8 mouse cellular contexts compared by ENCODE assay signal in the genomic region with DNA sequence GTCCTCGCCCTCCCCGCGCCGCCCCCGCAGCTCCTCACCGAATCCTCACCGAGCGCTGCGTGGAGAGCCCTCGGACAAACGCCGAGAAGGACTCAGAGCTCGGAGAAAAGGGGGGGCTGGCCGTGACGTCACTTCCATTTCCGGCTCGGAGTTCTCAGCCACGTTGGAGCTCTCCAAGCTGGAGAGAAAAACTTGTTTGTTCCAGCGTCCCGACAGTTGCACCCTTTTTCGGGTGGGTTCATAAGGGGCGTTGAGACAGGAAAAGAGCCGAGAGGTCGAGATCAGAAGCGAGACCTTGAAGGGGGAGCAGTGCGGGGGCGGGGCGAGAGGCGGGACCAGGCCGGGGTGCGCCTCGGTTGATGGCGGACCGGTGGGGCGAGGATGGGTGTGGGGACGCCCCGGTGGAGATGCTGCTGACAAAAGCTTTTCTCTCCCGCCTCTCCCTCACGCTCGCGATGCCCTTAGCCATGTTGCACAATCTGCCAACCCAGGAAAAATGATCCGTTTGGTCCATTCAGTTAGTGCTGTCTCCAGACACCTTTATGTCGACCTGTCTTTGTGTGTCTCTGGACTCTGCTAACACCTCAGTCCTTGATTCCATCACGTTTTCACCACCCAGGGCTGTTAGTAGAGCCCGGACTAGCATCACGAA. TPM values are rescaled to one million over a fixed set of nuclear protein-coding genes. Genes with fewer than 3 reads are reported as not detected.
DNase-seq lines count a peak whose midpoint lies in the region; ATAC-seq lines count a peak whose summit lies in the region.

TSS of gene Zfp266 (minus strand) at position 112 of the 652 bp plus-strand sequence.

- peaks cover 2% of the 10 kb centered on the region; the same call in 1 of the 2 replicates for H3K27me3 ChIP-seq in erythroblast, embryonic 14.5 days (ENCODE audit: control insufficient read depth)
- no peaks in the 10 kb centered on the region for H3K27me3 ChIP-seq in heart, embryonic 12.5 days (replicated peaks)
- no peaks in the 10 kb centered on the region for H3K27me3 ChIP-seq in kidney, embryonic 16.5 days (ENCODE audit: insufficient read depth, low read length)

- no peaks in the 10 kb centered on the region for H3K9me3 ChIP-seq in erythroblast, embryonic 14.5 days (ENCODE audit: control insufficient read depth, low read length)
- H3K9me3 ChIP-seq in heart, embryonic 12.5 days (replicated peaks): no peaks in the 10 kb centered on the region
- no peaks in the 10 kb centered on the region for H3K9me3 ChIP-seq in kidney, embryonic 16.5 days (ENCODE audit: low read length)

- peak within 1 kb of the TSS; percentile 97 for H3K27ac ChIP-seq in heart, embryonic 12.5 days (ENCODE audit: poor library complexity, severe bottlenecking)
- H3K27ac ChIP-seq in kidney, embryonic 16.5 days (ENCODE audit: low read length): peak within 1 kb of the TSS; percentile 99

- peak; percentile 91 for DNase-seq in CD4-positive helper T cell, adult 2 months (ENCODE audit: low read depth, low spot score)
- DNase-seq in brain, embryonic 18.5 days (ENCODE audit: low read depth, low spot score): peak; percentile 80
- peak; percentile 90 for DNase-seq in liver
- DNase-seq in monocyte, adult 2 months (ENCODE audit: low read depth in 1 of 2, low spot score in 2 of 2): peak; percentile 64 to 78
- DNase-seq in spleen, postnatal 14 days (ENCODE audit: low spot score in 2 of 2): peak; percentile 73 to 86

- peak within 1 kb of the TSS; percentile 96 for H3K9ac ChIP-seq in heart, embryonic 12.5 days
- H3K9ac ChIP-seq in kidney, embryonic 16.5 days (replicated peaks; ENCODE audit: low read length): peak within 1 kb of the TSS; percentile 97

- H3K36me3 ChIP-seq in erythroblast, embryonic 14.5 days (ENCODE audit: control insufficient read depth): peaks cover 21% of the 10 kb centered on the region
- H3K36me3 ChIP-seq in heart, embryonic 12.5 days: peaks cover 17% of the 10 kb centered on the region
- H3K36me3 ChIP-seq in kidney, embryonic 16.5 days (ENCODE audit: insufficient read depth, low read length): peaks cover 14% of the 10 kb centered on the region

- H3K4me3 ChIP-seq in erythroblast, embryonic 14.5 days (replicated peaks): peak within 1 kb of the TSS; percentile 93
- H3K4me3 ChIP-seq in heart, embryonic 12.5 days: peak within 1 kb of the TSS; percentile 95
- peak within 1 kb of the TSS; percentile 92 for H3K4me3 ChIP-seq in kidney, embryonic 16.5 days (ENCODE audit: low read length)

- peak; percentile 92 for ATAC-seq in heart, embryonic 12.5 days (ENCODE audit: insufficient number of reproducible peaks, low FRiP score)
- ATAC-seq in kidney, embryonic 16.5 days (ENCODE audit: low FRiP score, low TSS enrichment): peak; percentile 91

- H3K4me2 ChIP-seq in heart, embryonic 12.5 days: peak within 1 kb of the TSS; percentile 73
- peak within 1 kb of the TSS; percentile 56 for H3K4me2 ChIP-seq in kidney, embryonic 16.5 days (replicated peaks; ENCODE audit: low read depth, low read length)

- WGBS in heart, embryonic 12.5 days: under 1% methylated on average over 46 of the region's 46 CpGs
- WGBS in kidney, embryonic 16.5 days: under 1% methylated on average over 44 of the region's 46 CpGs

- H3K4me1 ChIP-seq in erythroblast, embryonic 14.5 days (ENCODE audit: control insufficient read depth): peaks cover 28% of the 10 kb centered on the region
- H3K4me1 ChIP-seq in heart, embryonic 12.5 days (replicated peaks): peaks cover 21% of the 10 kb centered on the region
- H3K4me1 ChIP-seq in kidney, embryonic 16.5 days (ENCODE audit: insufficient read depth, low read length): peaks cover 19% of the 10 kb centered on the region

RNA-seq across cellular contexts. Expression of gene Zfp266, which starts in this region (rescaled TPM):
- 0.03 and 0.04 TPM in 2 replicates for polyA plus RNA-seq in erythroblast, embryonic 14.5 days (2012)
- 62.1 and 62.2 TPM in 2 replicates for polyA plus RNA-seq in heart, embryonic 12.5 days (2016; fragmentation: Nextera tagmentation; extraction: Ambion mirVana)
- polyA plus RNA-seq in kidney, embryonic 16.5 days (2015; fragmentation: Nextera tagmentation; extraction: Ambion mirVana): 98.3 and 108 TPM in 2 replicates

Comparison
In these comparisons a context has a peak if more than half of its experiments do, and no peak if none do; other contexts are left out.
1. Peak in every context shown above with its lines: DNase-seq, ATAC-seq, H3K4me3 ChIP-seq and H3K27ac ChIP-seq.
2. RNA of gene Zfp266 (polyA plus RNA-seq): 98.3 to 108 TPM in kidney, embryonic 16.5 days and 62.1 to 62.2 TPM in heart, embryonic 12.5 days; 0.03 to 0.04 TPM in erythroblast, embryonic 14.5 days; every median in the first group is over 10 times any median in the second.